Mouse (Mus musculus): ENCODE data around the gene Dpp4.

Gene Dpp4

DNA sequence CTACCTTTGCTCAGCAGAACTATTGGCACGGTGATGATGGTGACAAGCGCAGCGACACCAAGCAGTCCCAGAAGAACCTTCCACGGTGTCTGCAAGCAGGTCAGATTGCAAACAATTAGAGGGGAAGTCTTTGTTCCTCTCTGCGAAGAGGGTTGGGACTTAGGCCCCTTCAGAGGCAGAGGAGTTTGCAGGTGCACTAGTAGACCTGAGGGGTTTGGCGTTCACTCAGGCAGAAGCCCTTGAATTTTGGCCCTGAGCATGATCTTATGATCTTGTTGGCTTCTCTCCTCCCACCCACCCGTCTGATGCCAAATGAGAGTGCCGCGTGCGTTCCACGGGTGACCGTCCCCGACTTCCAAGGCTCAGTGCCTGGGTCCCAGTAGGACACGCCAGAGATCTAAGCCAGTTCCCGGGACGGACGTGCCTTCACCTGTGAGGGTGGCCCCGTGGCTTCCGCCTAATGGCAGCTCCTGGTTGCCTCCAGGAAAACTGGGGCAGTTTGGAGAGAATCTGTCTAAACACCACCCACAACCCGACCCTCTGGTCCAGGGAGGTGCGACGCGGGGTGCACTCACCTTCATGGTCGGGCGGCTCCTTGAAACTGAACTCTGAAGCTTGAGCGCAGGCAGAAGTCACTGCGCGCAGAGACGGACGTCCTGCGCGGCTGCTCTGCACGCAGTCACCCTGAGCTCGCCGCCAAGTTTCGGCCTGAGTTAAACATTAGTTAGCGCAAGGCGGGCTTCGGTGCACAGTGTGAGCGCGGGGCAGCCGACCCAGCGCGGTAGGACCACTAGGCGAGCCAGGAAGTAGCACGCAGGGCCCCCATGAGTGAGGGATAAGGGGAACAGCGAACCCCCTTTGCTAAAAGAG lies 585 bp downstream of the Dpp4 start:
- in situ Hi-C loops (cut with MseI, MboI) = no loop called here

DNA sequence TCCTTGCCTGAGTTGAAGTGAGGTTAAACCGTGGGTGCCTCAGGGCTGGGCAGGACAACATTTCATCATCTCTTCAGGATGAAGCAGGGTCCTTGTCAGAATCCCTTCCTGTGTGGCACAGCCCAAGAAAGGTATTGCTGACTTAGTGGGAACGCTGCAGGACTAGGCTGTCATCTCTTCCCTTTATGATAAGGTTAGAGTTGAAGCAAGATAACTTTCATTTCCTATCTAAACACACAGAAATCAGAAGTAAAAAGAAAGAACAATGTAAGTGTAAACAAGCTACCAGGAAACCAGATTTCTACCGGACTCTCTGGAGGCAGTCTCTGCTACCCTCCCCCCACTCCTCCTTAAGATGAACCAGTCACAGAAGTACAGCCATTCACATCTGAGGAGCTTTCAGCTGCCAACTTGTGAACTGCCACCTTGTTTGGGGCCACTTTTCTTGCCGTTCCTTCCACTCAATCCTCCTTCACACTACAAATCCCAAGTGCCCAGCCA lies 3.3 kb downstream of the Dpp4 start:
- in situ Hi-C loops (cut with MseI, MboI) = no loop called here

DNA sequence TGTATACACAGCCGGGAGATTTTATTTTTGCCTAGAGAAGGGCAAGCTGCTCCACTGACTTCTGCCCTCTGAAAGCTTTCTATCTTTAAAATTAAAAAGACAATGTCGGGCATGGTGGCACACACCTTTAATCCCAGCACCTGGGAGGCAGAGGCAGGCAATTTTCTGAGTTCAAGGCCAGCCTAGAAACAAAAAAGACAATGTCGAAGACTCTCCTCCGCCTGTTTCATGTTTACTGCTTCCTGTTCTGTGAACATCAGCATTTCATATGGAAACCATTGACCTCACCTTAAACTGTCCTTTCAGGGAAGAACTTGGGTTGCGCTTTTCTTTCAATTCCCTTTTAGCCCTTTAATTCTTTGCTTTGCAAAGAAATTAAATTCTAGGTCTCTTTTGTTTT lies 3.8 kb downstream of the Dpp4 start:
- in situ Hi-C loops (cut with MseI, MboI) = no loop called here

DNA sequence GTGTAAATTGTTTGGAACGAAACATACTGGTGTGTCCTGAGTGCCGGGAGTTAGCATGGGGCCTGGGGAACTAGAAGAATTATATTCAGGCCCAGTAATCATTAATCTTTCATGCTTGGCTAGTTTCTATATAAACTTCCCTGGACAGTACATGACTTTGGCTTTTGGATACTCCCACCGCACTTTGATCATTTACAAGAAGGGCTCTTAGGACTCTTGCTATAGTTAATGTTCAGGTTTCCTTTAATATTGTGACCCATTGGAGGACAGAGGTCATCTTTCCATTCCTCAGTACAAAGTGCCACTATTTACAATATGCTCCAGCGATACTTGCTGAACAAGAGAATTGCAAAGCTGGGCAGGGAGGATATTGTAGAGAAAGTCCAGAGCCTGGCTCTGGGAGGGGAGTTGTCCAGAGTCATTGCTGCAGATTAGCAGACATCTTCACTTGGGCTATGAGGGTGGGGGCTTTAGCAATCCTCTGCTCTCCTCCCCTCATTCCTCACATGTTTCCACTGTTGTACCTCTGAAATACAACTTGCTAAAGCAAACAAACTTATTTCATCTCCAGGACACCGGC lies 8.4 kb downstream of the Dpp4 start:
- in situ Hi-C loops (cut with MseI, MboI) = no loop called here

DNA sequence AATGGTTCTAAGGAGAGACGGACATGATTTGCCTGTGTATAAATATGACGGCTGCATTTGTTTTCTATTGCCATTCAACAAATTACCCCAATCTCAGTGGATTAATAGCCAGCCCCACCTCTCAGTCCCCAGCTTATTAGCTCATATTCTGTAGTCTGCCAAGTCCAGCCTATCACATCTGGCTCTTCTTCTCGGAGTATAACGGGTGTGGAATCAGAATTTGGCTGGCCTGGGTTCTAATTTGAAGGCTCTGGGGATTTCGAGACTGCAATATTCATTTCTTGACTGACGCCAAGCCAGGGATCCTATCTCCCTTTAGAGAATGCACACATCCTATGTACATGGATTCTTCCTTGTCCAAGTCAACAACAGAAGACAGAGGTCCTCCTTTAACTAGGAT lies 11.0 kb downstream of the Dpp4 start:
- in situ Hi-C loops (cut with MseI, MboI) = no loop called here

DNA sequence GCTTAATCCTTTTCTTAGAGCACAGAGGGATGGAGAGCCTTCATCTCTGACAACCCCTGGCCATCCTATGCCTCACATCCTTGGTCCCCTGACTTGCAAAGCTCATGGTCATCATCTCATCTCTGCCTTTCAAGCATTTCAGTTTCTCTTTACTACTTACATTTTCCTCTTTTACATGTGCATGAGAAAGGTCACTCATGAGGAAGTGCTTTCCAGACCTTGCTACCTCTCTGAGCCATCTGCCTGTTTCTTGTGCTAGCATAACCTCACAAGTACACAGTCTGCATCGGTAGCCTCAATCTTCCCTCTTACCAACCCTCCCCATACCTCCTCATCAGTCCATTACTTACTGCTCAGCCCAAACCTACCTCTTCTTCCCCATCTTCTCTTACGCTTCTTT lies 12.2 kb downstream of the Dpp4 start:
- in situ Hi-C loops (cut with MseI, MboI) = no loop called here

DNA sequence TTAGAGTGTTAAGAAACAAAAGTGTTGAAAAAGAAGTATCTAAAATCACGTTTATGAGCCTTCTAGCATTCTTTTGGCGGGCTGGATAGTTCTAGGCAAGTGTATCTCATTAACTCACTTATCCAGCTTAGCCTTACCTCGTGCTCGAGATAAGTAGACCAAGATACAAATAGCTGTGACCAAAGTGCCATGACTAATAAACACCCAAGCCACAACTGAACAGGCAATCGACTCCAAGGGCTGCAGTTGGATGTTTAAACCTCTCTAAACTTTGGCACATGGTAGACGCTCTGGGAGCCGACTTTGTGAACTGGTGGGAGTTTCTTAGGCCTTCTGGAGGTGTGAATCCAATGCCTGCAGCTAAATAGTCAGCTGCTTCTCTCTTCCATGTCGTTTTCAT lies 12.7 kb downstream of the Dpp4 start:
- in situ Hi-C loops (cut with MseI, MboI) = no loop called here

DNA sequence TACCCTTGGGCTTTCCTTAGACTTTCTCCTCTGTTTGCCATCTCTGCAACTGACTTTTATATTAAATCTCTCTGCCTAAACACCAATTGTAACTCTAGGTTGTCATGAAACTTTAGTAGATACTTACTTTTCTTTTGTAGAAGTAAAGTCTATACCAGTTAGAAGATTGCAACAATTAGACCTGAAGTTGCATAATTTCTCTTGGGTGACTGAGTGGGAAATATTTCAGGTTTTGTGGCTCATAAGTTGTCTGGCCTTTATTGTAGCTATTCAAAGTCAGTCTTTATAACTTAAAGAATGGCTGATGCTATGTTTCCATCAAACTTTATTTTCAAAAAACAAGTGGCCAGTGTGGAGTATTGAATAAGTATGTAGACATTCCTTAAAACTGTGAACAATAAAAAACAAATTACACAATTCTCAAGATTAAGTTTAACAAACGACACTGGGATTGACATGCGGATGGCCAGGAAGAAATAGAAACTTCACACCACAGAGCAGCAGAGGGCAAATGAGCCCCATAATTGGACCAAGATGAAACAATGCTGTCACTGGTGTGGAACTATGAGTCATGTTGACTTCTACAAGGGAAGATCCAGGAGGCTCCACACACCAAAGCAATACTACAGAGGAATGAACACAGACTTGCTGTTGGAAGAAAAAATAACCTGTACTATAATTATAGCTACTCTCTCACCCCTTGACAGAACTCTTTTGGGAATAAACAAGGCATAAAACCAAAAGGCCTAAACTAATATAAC lies 13.7 kb downstream of the Dpp4 start:
- in situ Hi-C loops (cut with MseI, MboI) = no loop called here

DNA sequence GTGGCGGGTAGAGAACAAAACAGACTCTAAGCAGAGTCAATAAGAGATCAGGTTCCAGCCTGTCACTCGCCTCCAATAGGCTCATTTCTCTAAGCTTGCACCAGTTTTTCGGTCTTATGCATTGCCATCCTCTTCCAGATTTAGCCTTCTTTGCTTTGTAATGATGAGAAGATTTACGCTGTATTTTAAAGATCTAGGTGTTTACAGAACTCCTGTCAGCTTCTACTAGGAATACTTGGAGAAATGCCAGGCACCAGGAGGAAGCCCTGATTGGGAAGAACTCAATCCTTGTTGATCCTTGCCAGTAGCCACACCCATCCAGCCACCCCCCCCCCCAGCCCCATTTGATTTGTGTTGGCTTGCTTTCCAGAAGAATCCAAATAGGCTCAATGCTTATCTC lies 14.4 kb downstream of the Dpp4 start:
- in situ Hi-C loops (cut with MseI, MboI) = no loop called here

DNA sequence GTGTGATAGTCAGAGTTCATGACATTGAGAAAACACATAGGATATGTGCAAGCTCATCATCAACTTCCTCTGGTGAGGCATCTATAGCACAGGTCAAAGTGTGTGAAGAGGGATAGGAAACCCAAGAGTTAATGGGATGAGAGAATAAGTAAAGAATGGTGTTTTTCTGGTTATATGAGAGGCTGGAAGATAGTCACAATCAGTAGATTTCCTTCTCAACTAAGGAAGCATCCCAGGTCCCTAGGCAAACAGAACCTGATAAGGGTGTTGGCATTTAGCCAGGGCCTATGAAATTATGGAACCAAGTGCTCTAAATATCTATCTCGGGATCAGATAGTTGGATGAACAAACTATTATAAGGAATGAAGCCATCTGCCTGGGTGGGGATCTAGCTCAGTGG lies 15.2 kb downstream of the Dpp4 start:
- in situ Hi-C loops (cut with MseI, MboI) = no loop called here

DNA sequence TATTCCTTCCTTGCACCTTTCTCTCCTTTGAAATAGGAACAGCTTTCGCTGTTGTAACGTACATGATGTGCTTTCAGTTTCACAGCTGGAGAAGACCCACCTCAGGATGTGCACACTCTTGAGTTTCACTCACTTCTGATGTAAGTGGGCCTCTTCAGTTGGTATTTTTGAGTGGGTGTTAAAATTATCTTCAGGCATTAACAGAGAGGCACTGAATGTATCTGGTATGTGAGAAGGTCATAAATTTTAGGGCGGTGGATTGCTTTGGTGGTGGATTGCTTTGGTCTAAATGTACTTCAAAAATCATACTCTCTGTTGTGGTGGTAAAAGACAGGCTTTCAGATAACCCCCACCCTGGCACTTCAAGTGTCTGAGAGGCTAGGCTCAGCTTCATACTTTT lies 17.2 kb downstream of the Dpp4 start:
- in situ Hi-C loops (cut with MseI, MboI) = no loop called here

DNA sequence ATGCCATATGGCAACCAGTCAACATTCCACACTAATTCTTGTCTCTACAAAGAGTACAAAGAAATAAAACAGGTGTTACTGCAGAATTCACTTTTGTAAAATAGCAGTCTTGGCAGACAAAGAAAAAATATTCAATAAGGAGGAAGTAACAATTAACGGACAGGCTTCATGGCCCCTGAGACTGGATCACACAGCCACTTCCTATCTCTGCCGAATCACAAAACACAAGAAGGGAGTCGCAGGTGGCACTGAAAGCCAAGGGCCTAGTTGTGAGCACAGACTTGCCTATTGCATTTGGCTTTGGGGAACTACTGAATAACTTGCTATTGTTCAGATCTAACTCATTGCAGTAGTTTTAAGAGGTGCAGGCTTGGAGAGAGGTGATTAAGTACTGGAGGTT lies 19.9 kb downstream of the Dpp4 start:
- in situ Hi-C loops (cut with MseI, MboI) = no loop called here

DNA sequence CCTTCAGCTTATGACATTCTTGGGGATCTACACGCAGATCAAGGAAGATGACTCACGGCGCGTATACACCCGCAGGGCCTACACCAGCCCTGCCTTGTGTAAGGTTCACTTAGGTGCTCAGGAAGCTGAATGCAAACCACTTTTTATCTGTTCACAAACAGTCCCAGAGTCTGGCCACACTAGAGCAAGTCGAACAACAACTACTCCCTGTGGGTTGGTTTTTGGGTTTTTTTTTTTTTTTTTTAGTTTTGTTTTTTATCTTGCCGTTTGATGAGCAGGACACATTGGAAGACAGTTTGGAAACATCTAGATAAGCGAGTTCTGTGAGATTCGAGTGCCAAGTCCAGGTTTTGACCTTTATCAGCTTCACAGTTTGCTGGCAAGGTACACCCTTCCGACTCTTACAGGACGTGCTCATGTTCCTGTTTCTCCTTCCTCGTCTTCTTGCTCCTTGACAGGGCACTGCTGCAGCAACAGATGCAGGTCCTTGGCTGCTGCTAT lies 21.0 kb downstream of the Dpp4 start:
- in situ Hi-C loops (cut with MseI, MboI) = no loop called here

DNA sequence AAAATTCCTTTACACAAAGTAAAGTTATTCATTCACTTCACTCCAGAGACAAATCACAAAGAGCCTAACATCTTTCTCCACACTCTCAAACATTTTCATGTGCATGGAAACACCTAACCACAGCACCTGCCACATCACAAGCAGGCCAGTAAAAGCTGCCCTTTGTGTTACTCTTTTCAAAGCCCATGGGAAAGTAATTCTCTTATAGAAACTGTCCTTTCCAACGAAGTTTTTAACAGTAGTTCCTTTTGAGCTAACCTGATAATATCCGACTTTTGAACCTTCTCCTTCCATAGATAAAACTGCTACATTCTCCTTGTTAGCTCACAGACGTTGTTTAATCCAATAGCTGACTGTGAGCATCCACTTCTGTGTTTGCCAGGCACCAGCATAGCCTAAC lies 21.7 kb downstream of the Dpp4 start:
- in situ Hi-C loops (cut with MseI, MboI) = no loop called here

DNA sequence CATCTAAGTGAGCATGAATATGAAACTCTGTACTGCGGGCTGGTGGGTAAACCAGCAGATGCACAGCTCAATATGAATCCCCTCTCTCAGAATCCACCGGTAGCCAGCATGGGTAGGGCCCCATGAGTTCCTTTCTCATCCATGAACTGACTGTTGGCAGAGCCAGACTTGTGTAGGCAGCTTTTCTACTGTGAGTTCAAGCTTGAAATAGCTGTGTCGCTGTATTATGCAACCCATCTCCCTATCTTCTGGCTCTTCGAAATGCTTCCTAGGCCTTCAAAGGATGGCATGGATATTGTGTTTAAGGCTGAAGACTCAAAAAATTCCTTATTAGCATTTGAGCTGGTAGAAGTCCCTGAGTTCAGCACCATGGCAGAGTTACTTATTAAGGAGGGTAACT lies 23.2 kb downstream of the Dpp4 start:
- in situ Hi-C loops (cut with MseI, MboI) = no loop called here

DNA sequence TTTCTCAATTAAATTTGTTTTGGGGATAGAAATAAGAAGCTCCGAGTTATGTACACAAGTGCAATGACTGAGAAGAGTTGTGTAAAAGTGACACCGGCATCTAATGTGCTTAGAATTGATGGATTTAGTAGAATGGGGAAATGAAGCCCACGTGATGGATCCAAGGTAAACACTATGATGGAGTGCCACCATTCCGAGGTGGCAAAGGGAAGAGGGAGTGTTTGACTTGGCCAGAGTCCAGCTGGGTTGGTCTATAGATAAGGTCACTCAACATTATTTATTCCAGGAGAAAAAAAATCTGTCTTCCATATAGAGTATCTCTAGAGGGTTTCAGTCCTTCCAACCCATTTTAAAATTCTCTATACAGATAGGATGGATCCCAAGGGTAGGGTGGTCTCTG lies 28.8 kb downstream of the Dpp4 start:
- in situ Hi-C loops (cut with MseI, MboI) = no loop called here

DNA sequence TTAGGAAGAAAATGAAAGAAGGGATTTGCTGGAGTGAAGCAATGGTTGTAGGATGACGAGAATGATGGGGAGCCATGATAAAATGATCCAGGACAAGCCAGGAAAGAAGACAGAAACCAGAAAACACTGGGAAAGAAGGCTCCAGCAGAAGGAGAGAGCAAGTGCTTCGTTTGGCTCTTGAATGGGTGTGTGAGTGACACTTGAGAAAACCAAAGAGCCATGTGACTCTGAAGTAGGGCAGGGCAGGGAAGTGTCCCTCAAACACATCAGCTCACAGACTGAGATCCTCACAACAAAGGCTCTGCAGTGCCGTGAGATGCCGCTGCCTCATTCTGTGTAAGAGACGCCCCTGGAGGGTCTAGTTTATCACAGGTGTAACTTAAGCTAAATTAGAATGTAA lies 29.6 kb downstream of the Dpp4 start:
- in situ Hi-C loops (cut with MseI, MboI) = no loop called here

DNA sequence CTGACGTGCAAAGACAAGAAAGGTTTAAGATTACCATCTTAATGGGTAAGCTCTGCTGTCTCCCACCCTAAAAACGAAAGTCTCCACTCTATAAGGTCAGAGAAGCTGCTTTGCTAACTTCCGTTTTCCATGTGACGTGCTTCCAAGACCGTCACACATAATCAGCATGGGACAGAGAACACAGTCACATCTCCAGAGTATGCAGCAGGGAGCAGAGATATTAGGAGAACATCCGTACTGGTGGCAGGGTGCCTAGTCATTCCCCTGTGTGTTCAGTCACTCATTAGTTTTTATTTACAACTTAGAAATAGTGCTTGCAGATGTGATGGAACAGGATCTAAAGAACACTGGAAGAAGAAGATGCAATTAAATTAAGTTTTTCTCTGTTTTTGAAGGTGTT lies 30.3 kb downstream of the Dpp4 start:
- in situ Hi-C loops (cut with MseI, MboI) = no loop called here

DNA sequence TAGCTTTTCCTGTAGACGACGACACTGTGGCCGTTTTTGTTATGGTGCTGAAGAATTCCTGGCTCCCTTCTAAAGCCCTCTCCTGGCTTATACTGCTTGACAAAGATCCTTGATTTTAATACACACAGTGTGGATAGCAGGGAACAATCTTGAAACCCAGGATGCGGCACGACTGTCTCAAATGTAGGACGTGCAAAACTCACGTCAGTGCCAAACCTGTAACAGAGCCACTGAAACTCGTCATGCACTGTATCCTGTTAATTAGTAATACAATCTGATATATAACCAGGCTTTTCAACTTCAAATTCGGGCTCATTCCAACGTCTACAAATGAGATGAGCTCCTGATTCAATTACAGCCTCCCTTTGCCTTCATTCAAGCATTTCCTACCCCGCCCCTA lies 38.3 kb downstream of the Dpp4 start:
- in situ Hi-C loops (cut with MseI, MboI) = no loop called here

DNA sequence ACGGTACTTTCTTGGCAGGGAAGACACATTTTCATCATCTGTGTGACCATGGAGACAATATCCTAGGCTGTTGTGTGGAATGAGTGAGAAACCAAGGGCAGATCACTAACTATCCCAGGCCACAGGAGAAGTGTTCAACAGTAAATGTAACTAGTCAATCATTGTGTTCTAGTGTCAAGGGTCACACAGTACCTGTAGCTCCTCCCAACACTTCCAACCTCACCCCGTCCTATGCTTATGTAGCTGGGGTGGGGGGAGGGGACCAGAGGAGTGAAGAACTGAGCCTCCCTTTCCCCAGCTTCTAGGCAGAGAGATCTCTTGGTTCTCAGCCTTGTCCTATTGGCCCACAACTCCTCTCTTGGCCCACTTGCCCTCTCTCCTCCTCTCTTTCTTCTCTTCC lies 42.0 kb downstream of the Dpp4 start:
- in situ Hi-C loops (cut with MseI, MboI) = no loop called here

DNA sequence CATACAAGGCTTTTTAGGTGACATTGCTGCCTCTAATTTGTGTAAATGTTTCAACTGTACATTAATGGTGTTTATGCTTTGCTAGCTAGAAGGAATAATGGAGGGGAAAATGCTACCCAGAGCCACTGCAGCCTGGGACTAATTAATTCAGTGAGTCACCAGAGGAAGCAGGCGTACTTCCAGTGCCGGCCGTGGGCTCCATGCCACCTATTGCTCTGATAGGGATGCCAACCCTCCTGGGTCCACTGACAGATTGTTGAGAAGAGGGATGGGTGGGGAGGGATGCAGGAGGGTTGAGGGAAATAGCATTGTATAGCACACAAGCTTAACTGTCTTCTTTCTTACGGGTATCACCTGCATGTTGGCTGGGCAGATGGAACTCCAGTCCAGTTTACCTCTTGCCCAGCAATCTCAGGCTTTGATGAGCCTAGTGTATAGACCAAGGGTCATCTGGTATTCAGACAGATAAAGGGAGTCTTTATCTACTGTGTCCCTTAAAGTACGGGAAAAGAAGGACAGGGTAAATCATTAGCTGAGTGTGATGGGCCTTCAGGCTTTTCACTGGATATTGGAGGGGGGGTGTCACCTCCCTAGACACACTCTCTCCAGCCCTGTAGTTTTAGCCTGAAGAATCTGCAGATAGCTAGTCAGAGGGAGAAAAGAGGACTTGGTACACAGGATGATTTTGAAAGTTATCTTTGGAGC lies 43.5 kb downstream of the Dpp4 start:
- in situ Hi-C loops (cut with MseI, MboI) = no loop called here

DNA sequence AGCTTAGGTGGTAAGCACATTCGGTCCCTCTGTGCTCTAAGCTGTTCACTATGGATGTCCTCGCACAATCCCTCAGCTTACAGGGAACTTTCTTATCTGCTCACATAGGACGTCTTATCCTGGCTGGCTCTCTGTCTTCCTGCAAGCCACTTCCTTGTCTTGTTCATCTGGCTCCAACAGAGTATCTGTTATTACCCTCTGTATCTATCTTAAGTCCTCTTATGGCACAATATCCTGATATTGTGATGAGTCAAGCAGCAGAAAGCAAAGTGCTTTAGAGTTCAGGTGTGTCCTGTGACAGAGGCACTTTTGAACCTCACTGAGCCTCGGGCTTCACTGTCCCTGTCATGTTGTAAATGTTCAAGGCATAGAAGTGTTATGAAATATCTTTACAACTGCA lies 48.4 kb downstream of the Dpp4 start:
- in situ Hi-C loops (cut with MseI, MboI) = no loop called here

All from mouse trophoblast stem cell (cell line).